Mouse (Mus musculus) neural tube, embryonic 14.5 days (tissue): Measurements from ENCODE around the gene Nvl. TPM values are rescaled to one million over a fixed set of nuclear protein-coding genes. Genes with fewer than 3 reads are reported as not detected.
A peak's percentile ranks its signal among the peaks of the same experiment; 100 is the strongest.

ENCODE experiments used
- ATAC-seq: fragments of 200-750 bp; cut with Nextera tagmentation; 2 replicates; pipeline ENCODE4 v1.8.0; 2017; ENCODE audit warnings: low read depth, mild to moderate bottlenecking, moderate TSS enrichment, moderate library complexity
- H3K27ac ChIP-seq: fragments of 300-500 bp; sonication (generic); 2 replicates; pipeline ENCODE4 v1.5.1; 2014; ENCODE audit warnings: low read depth, mild to moderate bottlenecking, control low read depth, low read length, moderate library complexity, mixed read lengths
- H3K27me3 ChIP-seq: fragments of 300-500 bp; sonication (generic); 2 replicates; pipeline ENCODE4 v1.6.1; 2014; ENCODE audit warnings: low read length; ENCODE audit not compliant: control insufficient read depth, insufficient read depth
- H3K36me3 ChIP-seq: fragments of 300-500 bp; sonication (generic); 2 replicates; pipeline ENCODE4 v1.6.1; 2014; ENCODE audit warnings: low read length, mixed read lengths; ENCODE audit not compliant: control insufficient read depth, insufficient read depth
- H3K4me1 ChIP-seq: fragments of 300-500 bp; sonication (generic); 2 replicates; pipeline ENCODE4 v1.6.1; 2014; ENCODE audit warnings: low read length; ENCODE audit not compliant: control insufficient read depth, insufficient read depth
- H3K4me2 ChIP-seq: fragments of 300-500 bp; sonication (generic); 2 replicates; pipeline ENCODE4 v1.6.1; 2014; ENCODE audit warnings: mild to moderate bottlenecking, low read depth, low read length, control low read depth
- H3K4me3 ChIP-seq: fragments of 300-500 bp; sonication (generic); 2 replicates; pipeline ENCODE4 v1.5.1; 2014; ENCODE audit warnings: low read depth, low read length, control low read depth, mixed read lengths
- H3K9ac ChIP-seq: fragments of 300-500 bp; sonication (generic); replicated peaks from 2 replicates; pipeline ENCODE4 v1.6.1; 2014; ENCODE audit warnings: low read depth, mild to moderate bottlenecking, control low read depth, low read length, mixed read lengths
- H3K9me3 ChIP-seq: fragments of 300-500 bp; sonication (generic); 2 replicates; pipeline ENCODE4 v1.6.1; 2016; ENCODE audit warnings: low read length; ENCODE audit not compliant: control insufficient read depth
- WGBS: fragments of 180-500 bp; shearing (Covaris S2); extraction: QIAGEN DNeasy Blood & Tissue Kit; methylation state at CpG from one replicate; pipeline ENCODE4 v1.1.7; 2014; 5-methylcytosine and 5-hydroxymethylcytosine counted together
- polyA plus RNA-seq: library from polyadenylated mRNA; unstranded; fragments of >200 nt; fragmentation: Nextera tagmentation; extraction: Ambion mirVana; gene quantifications from 2 replicates; pipeline ENCODE4 v1.2.1, GENCODE M21; 2014

Nvl gene
- polyA plus RNA-seq, result 45.0 and 49.6 TPM in 2 replicates

DNA sequence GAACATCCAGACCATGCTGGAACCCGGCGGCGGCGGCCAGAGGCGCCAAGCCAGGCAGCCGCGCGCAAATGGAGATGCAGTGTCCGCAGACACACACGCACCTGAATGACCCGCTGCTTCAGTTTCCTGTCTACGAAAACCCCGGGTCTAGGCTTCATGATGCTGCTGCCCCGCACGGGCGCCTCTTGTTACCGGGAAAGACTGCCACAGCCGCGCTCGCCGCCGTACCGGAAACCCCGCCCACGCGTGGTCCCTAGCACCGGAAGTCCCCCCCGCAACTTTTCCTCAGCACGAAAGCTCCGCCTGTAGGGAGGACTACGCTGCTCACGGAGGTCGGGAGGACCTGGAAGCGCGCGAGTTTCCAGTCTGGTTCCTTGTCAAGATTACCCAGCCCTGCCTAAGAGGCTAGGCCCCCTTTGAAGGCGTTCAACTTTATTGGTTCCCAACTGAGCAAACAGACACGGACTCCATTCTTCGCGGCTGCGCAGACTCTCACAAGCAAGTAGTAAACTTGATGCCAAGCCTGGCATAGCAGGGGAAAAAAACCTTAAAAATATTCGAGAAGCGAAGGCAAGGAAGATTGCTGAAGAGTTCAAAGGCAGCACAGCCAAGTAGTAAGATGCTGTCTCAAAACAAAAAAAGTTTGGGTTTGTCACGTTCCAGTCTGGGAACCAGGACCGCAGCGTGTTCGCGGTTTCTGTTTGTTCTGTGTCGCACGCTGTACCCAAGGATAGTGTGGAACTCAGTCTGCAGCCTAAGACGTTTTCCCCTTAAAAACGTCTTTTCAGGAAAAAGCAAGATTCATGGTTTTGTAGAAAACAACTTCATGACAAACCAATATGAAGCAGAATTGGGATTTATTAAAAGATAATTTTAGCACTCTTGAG is at the start of gene Nvl, which contains the start of gene Cnih4:
TSS of gene Nvl (minus strand) at position 255 of the 887 bp plus-strand sequence.
TSS of gene Cnih4 (plus strand) at position 744 of the 887 bp plus-strand sequence.
- peak within 1 kb of the TSS; percentile 92 for H3K4me3 ChIP-seq
- peaks cover 10% of the 10 kb centered on the region for H3K36me3 ChIP-seq
- no peaks in the 10 kb centered on the region for H3K27me3 ChIP-seq
- H3K9me3 ChIP-seq, result no peaks in the 10 kb centered on the region
- peaks cover 12% of the 10 kb centered on the region for H3K4me1 ChIP-seq
- H3K9ac ChIP-seq, result peak within 1 kb of the TSS; percentile 53
- peak within 1 kb of the TSS; percentile 62 for H3K27ac ChIP-seq
- WGBS, result under 1% methylated on average over 52 of the region's 52 CpGs
- ATAC-seq, result peak; percentile 100
- peak within 1 kb of the TSS; percentile 73 for H3K4me2 ChIP-seq

DNA sequence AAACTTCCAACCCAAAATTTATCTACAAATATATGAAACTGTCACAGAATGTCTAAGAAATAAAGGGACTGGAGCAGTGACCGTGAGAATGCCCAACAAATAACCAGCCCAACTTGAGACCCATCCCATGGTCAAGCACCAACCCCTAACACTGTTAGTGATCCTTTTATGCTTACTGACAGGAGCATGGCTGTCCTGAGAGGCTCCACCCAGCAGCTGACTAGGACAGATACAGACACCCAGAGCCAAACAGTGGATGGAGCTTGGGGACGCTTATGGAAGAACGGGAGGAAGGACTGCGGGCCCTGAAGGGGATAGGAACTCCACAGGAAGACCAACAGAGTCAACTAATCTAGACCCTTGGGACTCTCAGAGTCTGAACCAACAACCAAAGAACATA is 44.9 kb upstream of the Nvl start:
- H3K36me3 ChIP-seq, result peaks cover 48% of the 10 kb centered on the region
- no peaks in the 10 kb centered on the region for H3K4me1 ChIP-seq
- no peak overlapping the region for H3K27ac ChIP-seq
- WGBS, result 94% methylated on average over 4 of the region's 4 CpGs
- H3K9me3 ChIP-seq, result no peaks in the 10 kb centered on the region
- no peak overlapping the region for H3K4me2 ChIP-seq
- no peak overlapping the region for H3K4me3 ChIP-seq
- no peaks in the 10 kb centered on the region for H3K27me3 ChIP-seq
- ATAC-seq, result no peak
- no peak overlapping the region for H3K9ac ChIP-seq

DNA sequence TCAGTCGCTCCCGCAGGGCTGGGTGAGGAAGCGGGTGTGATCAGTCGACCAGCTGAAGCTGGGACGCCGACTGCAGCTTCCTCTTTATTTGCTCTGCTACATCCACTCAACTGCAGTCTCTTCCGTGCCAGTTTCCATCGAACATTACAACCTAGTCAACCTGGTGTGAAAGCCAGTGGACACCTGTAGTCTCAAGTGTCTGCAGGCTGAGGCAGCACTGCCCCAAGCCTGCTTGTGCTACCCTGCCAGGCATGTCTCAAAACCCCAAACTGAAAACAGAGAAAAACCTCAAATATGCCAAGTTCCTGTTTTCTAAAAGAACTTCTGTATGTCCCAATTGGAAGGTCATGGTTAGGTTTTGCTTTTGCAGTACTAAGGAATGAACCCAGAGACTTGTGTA is 26.2 kb upstream of the Nvl start:
- no peak overlapping the region for H3K4me3 ChIP-seq
- H3K4me2 ChIP-seq, result no peak overlapping the region
- no peak overlapping the region for H3K27ac ChIP-seq
- peaks cover 19% of the 10 kb centered on the region for H3K36me3 ChIP-seq
- no peaks in the 10 kb centered on the region for H3K27me3 ChIP-seq
- WGBS, result 85% methylated on average over 8 of the region's 8 CpGs
- no peaks in the 10 kb centered on the region for H3K9me3 ChIP-seq
- no peak overlapping the region for H3K9ac ChIP-seq
- ATAC-seq, result no peak
- no peaks in the 10 kb centered on the region for H3K4me1 ChIP-seq

DNA sequence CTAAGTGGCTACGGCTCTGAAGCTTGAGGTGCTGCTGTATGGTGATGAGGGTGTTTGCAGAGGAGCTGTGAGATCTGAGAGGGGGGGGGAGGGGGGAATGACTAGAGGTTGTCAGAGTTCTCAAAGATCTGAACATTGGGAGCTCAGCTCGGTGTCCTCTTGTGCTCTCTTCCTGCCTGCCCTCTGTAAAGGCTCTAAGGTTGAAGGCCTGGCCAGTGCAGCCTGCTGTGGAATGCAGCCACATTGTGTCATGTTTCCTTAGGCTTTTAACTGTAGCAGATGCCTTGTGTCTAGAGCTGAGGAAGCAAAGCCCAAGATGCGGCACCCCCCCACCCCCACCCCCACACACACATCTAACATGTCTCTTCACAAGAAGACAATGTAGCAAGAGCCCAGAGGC is 24.4 kb upstream of the Nvl start:
- Histone ChIP-seq H3K4me2 (no peak overlapping the region), H3K27ac (no peak overlapping the region), H3K9me3 (no peaks in the 10 kb centered on the region), H3K4me1 (no peaks in the 10 kb centered on the region), H3K27me3 (no peaks in the 10 kb centered on the region), H3K9ac (no peak overlapping the region), H3K36me3 (peaks cover 29% of the 10 kb centered on the region), H3K4me3 (no peak overlapping the region)
- no peak for ATAC-seq
- 85% methylated on average over 3 of the region's 3 CpGs for WGBS

DNA sequence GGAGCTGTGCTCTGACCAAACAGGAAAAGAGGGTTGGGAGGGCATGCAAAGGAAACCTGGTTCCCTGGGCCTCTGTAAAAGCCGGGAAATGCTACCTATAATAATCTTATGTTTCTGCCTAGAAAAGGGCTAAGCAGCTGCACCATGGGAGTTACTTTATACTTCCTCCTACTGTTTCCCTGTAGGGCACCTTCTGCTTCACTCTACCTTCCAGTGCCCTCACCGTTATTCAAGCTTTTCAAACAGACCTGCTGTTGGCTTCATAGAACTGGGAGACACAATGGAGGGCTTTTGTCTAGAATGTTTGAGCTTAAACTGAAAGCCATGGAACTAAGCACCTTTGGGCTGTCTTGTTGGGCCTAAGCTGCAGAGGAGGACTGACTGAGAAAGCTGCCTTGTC is 23.8 kb upstream of the Nvl start:
- peaks cover 32% of the 10 kb centered on the region for H3K36me3 ChIP-seq
- ATAC-seq, result no peak

DNA sequence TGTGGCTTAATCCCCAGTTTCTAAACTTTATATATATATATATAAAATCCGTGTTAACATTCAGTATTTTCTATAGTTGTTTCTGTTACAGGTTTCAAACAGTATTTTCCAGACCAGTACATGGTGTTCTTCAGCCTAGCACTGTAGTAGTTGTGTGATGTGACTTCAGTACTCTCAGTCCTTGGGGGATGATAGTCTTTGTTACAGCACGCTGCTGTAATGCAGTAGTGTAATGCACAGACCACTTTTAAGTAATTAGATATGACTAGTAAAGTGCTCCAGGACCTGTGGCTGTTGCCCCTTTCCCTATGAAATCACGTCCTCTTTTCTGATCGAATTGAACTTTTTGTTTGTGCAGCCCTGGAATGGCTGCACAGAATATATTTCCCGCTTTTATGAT is 7.5 kb upstream of the Nvl start:
- no peak for ATAC-seq
- Histone ChIP-seq H3K36me3 (0 out of 2 replicates have a peak, but pooled peaks cover 8% of the 10 kb centered on the region), H3K4me2 (peak overlapping the region; percentile 51), H3K4me3 (peak overlapping the region; percentile 92), H3K9ac (peak overlapping the region; percentile 95), H3K9me3 (no peaks in the 10 kb centered on the region), H3K4me1 (peaks cover 8% of the 10 kb centered on the region; the same call in 1 of the 2 replicates), H3K27me3 (no peaks in the 10 kb centered on the region), H3K27ac (peak overlapping the region; percentile 91; the same call in 1 of the 2 replicates)
- WGBS, result 35% methylated on average over 5 of the region's 5 CpGs

More for the DNA sequence above, 23.8 kb upstream of the Nvl start:
- H3K4me2 ChIP-seq, result no peak overlapping the region
- H3K9me3 ChIP-seq, result no peaks in the 10 kb centered on the region
- H3K4me3 ChIP-seq, result no peak overlapping the region
- no peaks in the 10 kb centered on the region for H3K27me3 ChIP-seq
- H3K27ac ChIP-seq, result no peak overlapping the region
- no peaks in the 10 kb centered on the region for H3K4me1 ChIP-seq
- no peak overlapping the region for H3K9ac ChIP-seq
- 90% methylated on average over 2 of the region's 2 CpGs for WGBS

DNA sequence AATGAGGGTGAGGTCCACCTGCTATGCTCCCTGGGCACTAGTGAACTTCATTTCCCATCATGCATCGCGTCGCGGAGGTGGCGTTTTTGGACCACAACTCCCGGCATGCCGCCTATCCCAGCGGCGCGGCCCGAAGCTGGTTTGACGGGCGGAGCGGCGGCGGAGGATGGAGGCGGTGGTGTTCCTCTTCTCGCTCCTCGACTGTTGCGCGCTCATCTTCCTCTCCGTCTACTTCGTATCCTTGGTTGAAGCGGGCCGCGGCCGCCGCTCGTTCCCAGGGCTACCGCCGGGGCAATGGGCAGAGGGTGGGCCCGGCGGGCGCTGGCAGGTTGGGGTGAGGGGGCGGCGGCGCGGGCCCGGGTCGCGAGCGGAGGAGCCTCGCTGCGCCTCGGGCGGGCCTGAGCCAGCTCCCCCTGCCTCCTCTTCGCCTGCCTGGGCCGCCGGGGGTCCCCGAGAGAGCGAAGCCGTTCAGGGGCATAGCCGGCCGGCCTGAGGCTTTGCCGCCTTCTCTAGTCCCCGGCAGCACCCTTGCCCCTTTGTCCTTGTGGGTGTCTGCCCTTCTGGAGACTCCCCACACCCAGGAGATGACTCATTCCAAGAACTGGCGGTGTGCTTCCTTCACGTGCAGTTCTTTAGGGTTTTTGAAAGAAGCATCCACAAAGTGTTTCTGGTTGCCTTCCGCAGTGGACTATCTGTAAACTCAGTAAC is 7.0 kb upstream of the Nvl start:
- Histone ChIP-seq H3K4me2 (peak overlapping the region; percentile 51), H3K9ac (peak overlapping the region; percentile 95), H3K27ac (peak overlapping the region; percentile 91), H3K9me3 (no peaks in the 10 kb centered on the region), H3K4me3 (peak overlapping the region; percentile 92), H3K4me1 (peaks cover 8% of the 10 kb centered on the region; the same call in 1 of the 2 replicates), H3K27me3 (no peaks in the 10 kb centered on the region), H3K36me3 (0 out of 2 replicates have a peak, but pooled peaks cover 8% of the 10 kb centered on the region)
- peak; percentile 93 for ATAC-seq
- WGBS, result under 1% methylated on average over 59 of the region's 59 CpGs

DNA sequence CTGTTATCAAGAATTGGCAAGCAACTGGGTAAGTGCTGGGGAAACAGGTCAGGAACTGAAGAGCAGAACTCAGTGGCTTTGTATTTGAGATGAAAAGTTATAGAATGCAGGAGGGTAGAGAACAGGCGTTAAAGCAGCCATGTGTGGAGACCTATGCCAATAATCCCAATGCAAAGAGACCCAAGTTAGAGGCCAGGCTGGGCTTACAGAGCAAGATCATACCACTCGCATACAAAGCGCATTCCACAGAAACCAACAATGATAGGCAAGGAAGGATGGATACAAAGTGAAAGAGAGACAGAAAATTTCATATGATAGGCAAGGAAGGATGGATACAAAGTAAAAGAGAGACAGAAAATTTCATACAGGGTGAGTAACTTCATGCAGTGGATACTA is 6.4 kb upstream of the Nvl start:
- peak; percentile 33 for ATAC-seq
- H3K4me1 ChIP-seq, result peaks cover 8% of the 10 kb centered on the region; the same call in 1 of the 2 replicates
- H3K4me2 ChIP-seq, result no peak overlapping the region
- peak overlapping the region; percentile 92 for H3K4me3 ChIP-seq
- 62% methylated on average over 3 of the region's 3 CpGs for WGBS
- 0 out of 2 replicates have a peak, but pooled peaks cover 5% of the 10 kb centered on the region for H3K36me3 ChIP-seq
- H3K27ac ChIP-seq, result peak overlapping the region; percentile 91; the same call in 1 of the 2 replicates
- H3K9me3 ChIP-seq, result no peaks in the 10 kb centered on the region
- H3K9ac ChIP-seq, result no peak overlapping the region
- H3K27me3 ChIP-seq, result no peaks in the 10 kb centered on the region
